Mouse (Mus musculus) midbrain, postnatal 0 days (tissue): ENCODE measurements around the gene Dock1. TPM values are rescaled to one million over a fixed set of nuclear protein-coding genes. Genes with fewer than 3 reads are reported as not detected.

ENCODE experiments used
- ATAC-seq: fragments of 200-750 bp; cut with Nextera tagmentation; 2 replicates; pipeline ENCODE4 v1.8.0; 2017; ENCODE audit warnings: moderate number of reproducible peaks, mild to moderate bottlenecking, moderate TSS enrichment, moderate library complexity; ENCODE audit not compliant: low FRiP score
- DNase-seq: peaks from one replicate; pipeline ENCODE4 v3.0.0-alpha.2; 2015; ENCODE audit warnings: low spot score
- H3K27ac ChIP-seq: fragments of 300-500 bp; sonication (generic); 2 replicates; pipeline ENCODE4 v1.5.1; 2014; ENCODE audit warnings: low read depth, mild to moderate bottlenecking, low read length, mixed read lengths
- H3K27me3 ChIP-seq: fragments of 300-500 bp; sonication (generic); 2 replicates; pipeline ENCODE4 v1.6.1; 2014; ENCODE audit warnings: low read length, control low read depth, mixed read lengths; ENCODE audit not compliant: insufficient read depth
- H3K36me3 ChIP-seq: fragments of 300-500 bp; sonication (generic); 2 replicates; pipeline ENCODE4 v1.6.1; 2014; ENCODE audit warnings: low read length, control low read depth, mixed read lengths; ENCODE audit not compliant: insufficient read depth
- H3K4me1 ChIP-seq: fragments of 300-500 bp; sonication (generic); 2 replicates; pipeline ENCODE4 v1.6.1; 2014; ENCODE audit warnings: mild to moderate bottlenecking, control low read depth, antibody characterized with exemption, low read length, mixed read lengths; ENCODE audit not compliant: insufficient read depth
- H3K4me2 ChIP-seq: fragments of 300-500 bp; sonication (generic); 2 replicates; pipeline ENCODE4 v1.6.1; 2014; ENCODE audit warnings: low read depth, mild to moderate bottlenecking, low read length, mixed read lengths; ENCODE audit not compliant: poor library complexity, severe bottlenecking
- H3K4me3 ChIP-seq: fragments of 300-500 bp; sonication (generic); 2 replicates; pipeline ENCODE4 v1.5.1; 2014; ENCODE audit warnings: low read depth, mild to moderate bottlenecking, low read length, moderate library complexity
- H3K9ac ChIP-seq: fragments of 300-500 bp; sonication (generic); replicated peaks from 2 replicates; pipeline ENCODE4 v1.6.1; 2014; ENCODE audit warnings: mild to moderate bottlenecking, low read length, moderate library complexity, mixed read lengths; ENCODE audit not compliant: poor library complexity, severe bottlenecking
- H3K9me3 ChIP-seq: fragments of 300-500 bp; sonication (generic); 2 replicates; pipeline ENCODE4 v1.6.1; 2016; ENCODE audit warnings: low read length, control low read depth
- CTCF ChIP-seq: IDR thresholded peaks from 2 replicates; pipeline ENCODE4 v1.5.1; 2016; ENCODE audit warnings: antibody characterized with exemption, mild to moderate bottlenecking
- WGBS: fragments of 180-500 bp; shearing (Covaris S2); extraction: QIAGEN DNeasy Blood & Tissue Kit; methylation state at CpG from one replicate; pipeline ENCODE4 v1.1.7; 2014; 5-methylcytosine and 5-hydroxymethylcytosine counted together
- polyA plus RNA-seq: library from polyadenylated mRNA; unstranded; fragments of >200 nt; fragmentation: Nextera tagmentation; extraction: Ambion mirVana; gene quantifications from 2 replicates; pipeline ENCODE4 v1.2.1, GENCODE M21; 2015
- total RNA-seq: library from RNA; depleted of rRNA; stranded (reverse); fragments of >200 nt; gene quantifications from 2 replicates; pipeline ENCODE4 v1.2.3, GENCODE M21; 2014

Gene Dock1
- total and polyA plus RNA-seq, 2 experiments from 2014 or later = 5.3 to 14.2 TPM

- WGBS = 67% methylated on average over 3 of the region's 3 CpGs
- no peaks in the 10 kb centered on the region for H3K27me3 ChIP-seq
- no peak overlapping the region for H3K4me3 ChIP-seq
- DNase-seq = no peak
- ATAC-seq = no peak
- H3K4me1 ChIP-seq = no peaks in the 10 kb centered on the region
- H3K27ac ChIP-seq = no peak overlapping the region
- no peak for TF ChIP-seq CTCF
- no peaks in the 10 kb centered on the region for H3K36me3 ChIP-seq
- no peak overlapping the region for H3K9ac ChIP-seq
- no peak overlapping the region for H3K4me2 ChIP-seq
- no peaks in the 10 kb centered on the region for H3K9me3 ChIP-seq
Observed at GRCm38 (mm10) chr7:134719406-134719805, 49.0 kb downstream of the Dock1 start.

GRCm38 (mm10) chr7:134722361-134722760 lies 51.9 kb downstream of the Dock1 start:
- no peaks in the 10 kb centered on the region for H3K4me1 ChIP-seq

GRCm38 (mm10) chr7:134722955-134723354 lies 52.5 kb downstream of the Dock1 start:
- DNase-seq (no peak), ATAC-seq (no peak)
- WGBS = 91% methylated on average over 9 of the region's 9 CpGs
- H3K9ac ChIP-seq = no peak overlapping the region
- no peaks in the 10 kb centered on the region for H3K36me3 ChIP-seq
- no peak for TF ChIP-seq CTCF
- no peak overlapping the region for H3K27ac ChIP-seq
- no peak overlapping the region for H3K4me2 ChIP-seq
- no peaks in the 10 kb centered on the region for H3K9me3 ChIP-seq
- no peaks in the 10 kb centered on the region for H3K27me3 ChIP-seq
- H3K4me1 ChIP-seq = no peaks in the 10 kb centered on the region
- no peak overlapping the region for H3K4me3 ChIP-seq

More at GRCm38 (mm10) chr7:134722361-134722760, 51.9 kb downstream of the Dock1 start:
- DNase-seq = no peak
- H3K27me3 ChIP-seq = no peaks in the 10 kb centered on the region
- no peak overlapping the region for H3K9ac ChIP-seq
- no peak for TF ChIP-seq CTCF
- H3K4me3 ChIP-seq = no peak overlapping the region
- ATAC-seq = no peak
- WGBS = 97% methylated on average over 7 of the region's 7 CpGs
- no peaks in the 10 kb centered on the region for H3K36me3 ChIP-seq
- H3K27ac ChIP-seq = no peak overlapping the region
- H3K4me2 ChIP-seq = no peak overlapping the region
- no peaks in the 10 kb centered on the region for H3K9me3 ChIP-seq

- H3K9ac ChIP-seq = no peak overlapping the region
- whole genome bisulfite sequencing = 92% methylated on average over 5 of the region's 5 CpGs
- H3K9me3 ChIP-seq = no peaks in the 10 kb centered on the region
- H3K4me1 ChIP-seq = no peaks in the 10 kb centered on the region
- DNase-seq (no peak), ATAC-seq (no peak)
- H3K4me2 ChIP-seq = no peak overlapping the region
- H3K27me3 ChIP-seq = no peaks in the 10 kb centered on the region
- no peak for TF ChIP-seq CTCF
- H3K4me3 ChIP-seq = no peak overlapping the region
- H3K27ac ChIP-seq = no peak overlapping the region
- no peaks in the 10 kb centered on the region for H3K36me3 ChIP-seq
Observed at GRCm38 (mm10) chr7:134723509-134723908, 53.1 kb downstream of the Dock1 start.

- Histone ChIP-seq H3K4me1 (no peaks in the 10 kb centered on the region), H3K9me3 (no peaks in the 10 kb centered on the region), H3K4me3 (no peak overlapping the region), H3K27ac (no peak overlapping the region), H3K27me3 (no peaks in the 10 kb centered on the region), H3K9ac (no peak overlapping the region), H3K4me2 (no peak overlapping the region), H3K36me3 (no peaks in the 10 kb centered on the region)
- TF ChIP-seq CTCF = no peak
- WGBS = 34% methylated on average over 7 of the region's 7 CpGs
- DNase-seq (no peak), ATAC-seq (no peak)
Observed at GRCm38 (mm10) chr7:134724841-134725240, 54.4 kb downstream of the Dock1 start.

- TF ChIP-seq CTCF = no peak
- Histone ChIP-seq H3K4me1 (no peaks in the 10 kb centered on the region), H3K27me3 (no peaks in the 10 kb centered on the region), H3K9me3 (no peaks in the 10 kb centered on the region), H3K27ac (no peak overlapping the region), H3K4me2 (no peak overlapping the region), H3K9ac (no peak overlapping the region), H3K4me3 (no peak overlapping the region), H3K36me3 (no peaks in the 10 kb centered on the region)
- WGBS = 38% methylated on average over 11 of the region's 11 CpGs
- ATAC-seq (no peak), DNase-seq (peak; percentile 32)
Observed at GRCm38 (mm10) chr7:134725551-134726529, 55.4 kb downstream of the Dock1 start.
